Mouse (Mus musculus) CD4-positive helper T cell, adult 2 months (primary cell): ENCODE data around the gene Cpa2.

ENCODE experiments used
- DNase-seq: peaks from one replicate; pipeline ENCODE4 v3.0.0-alpha.2; 2012; ENCODE audit warnings: low read depth, missing footprints, low spot score

The Cpa2 gene

DNA sequence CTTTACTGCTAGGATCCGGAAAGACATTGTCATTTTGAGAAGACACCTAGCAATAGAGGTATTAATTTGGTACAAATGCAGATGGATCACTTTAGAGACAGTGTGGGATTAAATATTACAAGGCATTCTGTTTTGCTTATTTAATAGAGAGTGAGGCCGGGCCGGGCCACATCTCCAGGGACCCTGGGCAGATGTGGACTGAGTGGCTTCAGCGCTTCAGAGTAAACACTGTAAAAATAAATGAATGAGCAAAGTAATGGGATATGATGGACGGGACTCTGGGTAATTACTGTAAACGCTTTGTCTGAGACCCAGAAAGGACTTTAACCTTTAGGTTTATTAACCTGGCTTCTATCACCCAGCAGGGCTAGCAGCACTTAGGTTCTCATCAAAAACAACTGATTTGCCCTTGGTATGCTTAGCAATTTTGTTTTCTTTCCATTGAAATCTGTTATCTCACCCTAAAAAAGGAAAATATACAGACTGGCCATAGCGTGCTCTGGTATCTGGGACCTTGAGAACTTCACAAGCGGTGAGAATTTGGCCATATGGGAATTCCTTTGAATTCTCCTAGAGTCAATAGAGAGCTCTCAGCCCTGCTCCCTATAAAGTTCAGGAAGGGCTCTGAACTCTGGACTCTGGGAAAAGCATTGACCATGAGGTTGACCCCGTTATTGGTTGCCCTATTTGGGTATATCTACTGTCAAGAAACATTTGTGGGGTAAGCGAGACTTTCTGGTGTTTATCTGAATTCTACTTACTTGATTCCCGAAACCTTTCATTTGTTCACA is at the start of gene Cpa2:
Gene Cpa2, plus strand, starts transcription at position 574 of the 791 bp plus-strand sequence.
- DNase-seq = no peak

DNA sequence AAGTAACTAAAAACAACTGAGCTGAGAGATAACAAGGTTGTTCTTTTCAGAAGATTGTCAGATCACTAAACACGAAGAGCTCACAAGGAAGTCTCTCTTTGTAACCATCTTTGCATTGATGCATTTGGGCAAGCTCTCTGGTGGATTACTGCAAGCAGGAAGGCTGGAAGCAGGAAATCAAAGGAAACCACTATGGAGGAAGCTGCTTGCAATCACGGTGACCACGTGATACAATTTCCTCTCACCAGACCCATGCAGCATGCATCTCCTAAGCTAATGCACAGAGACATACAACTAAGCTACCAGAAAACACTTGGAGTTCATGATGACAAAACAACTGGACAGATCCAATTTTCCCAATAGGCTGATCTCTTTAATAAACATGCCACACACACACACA is 42.3 kb upstream of the Cpa2 start:
- DNase-seq = peak; percentile 48

DNA sequence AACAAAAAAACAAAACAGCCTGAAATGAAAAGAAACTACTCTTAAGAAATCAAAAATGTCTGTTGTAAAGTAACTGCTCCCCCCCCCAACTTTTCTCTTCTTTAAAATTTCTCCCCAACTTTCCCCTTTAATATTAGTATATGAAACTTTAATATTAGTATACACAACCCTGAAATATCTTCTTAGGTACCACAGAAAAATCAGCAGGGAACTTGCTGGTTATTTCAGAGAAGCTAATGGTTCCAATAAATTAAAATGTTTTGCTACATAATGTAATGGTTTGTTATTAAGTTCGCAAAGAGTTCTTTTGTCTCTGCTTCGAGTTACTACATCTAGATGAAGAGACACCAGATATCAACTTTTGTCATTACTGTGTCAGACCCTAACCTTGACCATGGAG is 32.6 kb upstream of the Cpa2 start:
- DNase-seq = no peak

DNA sequence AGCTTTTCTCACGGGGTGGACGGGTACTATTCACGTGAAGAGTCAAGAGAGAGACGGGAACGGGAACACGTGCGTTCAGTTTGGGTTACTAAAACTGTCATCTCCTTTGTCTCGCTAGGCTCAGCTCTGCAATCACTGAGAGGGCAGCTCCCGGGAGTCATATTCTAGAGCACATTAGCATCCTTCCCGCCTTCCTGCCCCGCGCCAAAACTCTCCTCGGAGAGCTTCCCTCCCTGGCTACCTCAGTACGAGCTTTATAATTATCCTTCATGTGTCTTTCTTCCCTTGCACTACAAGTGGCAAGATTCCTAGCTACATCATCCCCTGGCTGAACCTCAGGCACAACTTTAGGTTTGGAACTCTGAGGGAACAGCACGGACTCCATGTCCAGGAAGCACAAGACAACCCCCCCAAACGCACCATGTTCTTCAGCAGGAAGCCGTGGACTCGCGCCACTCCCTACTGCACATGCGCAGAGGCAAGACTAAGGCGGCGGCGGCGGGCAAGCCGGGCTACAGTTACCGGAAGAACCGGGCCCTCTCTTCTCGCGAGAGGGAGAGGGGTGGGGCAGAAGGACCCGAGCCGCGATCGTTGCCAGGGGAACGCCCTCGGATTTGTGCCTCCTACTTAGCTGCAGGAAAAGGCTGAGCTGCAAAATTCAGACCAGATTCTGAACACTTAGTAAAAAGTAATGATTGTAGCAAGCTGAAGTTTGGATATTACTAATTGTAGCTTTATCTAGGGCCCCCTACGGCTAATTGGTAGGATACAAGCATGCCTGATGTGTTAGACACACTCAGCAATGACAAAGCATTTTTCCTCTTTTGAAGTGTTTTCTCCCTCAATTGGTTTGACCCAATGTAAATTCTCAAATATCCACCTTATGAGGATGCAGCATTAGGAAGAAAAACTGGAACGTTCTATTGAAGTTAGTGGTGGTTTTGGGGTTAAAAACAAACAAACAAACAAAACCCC is 31.8 kb upstream of the Cpa2 start, which contains the start of the genes Tmem209 and Ssmem1:
Gene Tmem209, minus strand, starts transcription at position 519 of the 975 bp plus-strand sequence.
Gene Ssmem1, plus strand, starts transcription at position 585 of the 975 bp plus-strand sequence.
- peak; percentile 98 for DNase-seq

DNA sequence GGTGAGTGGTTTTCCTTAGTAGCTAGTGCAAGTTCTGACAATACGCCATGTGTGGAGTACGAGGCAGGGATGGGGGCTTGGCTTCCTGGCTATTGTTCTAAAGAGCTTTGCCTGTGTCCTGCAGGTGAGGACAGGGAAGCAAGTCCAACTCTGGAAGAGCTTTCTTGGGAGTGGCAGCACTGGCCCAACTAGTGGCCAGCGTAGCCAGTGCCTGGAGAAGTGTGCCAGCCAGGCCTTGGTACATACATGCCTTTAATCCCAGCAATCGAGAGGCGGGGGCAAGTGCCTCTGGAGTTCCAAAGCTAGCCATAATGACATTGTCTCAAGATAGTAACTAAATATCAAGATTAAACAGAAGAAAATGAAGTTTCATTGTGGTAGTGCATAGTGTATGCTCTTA is 31.1 kb upstream of the Cpa2 start:
- no peak for DNase-seq

DNA sequence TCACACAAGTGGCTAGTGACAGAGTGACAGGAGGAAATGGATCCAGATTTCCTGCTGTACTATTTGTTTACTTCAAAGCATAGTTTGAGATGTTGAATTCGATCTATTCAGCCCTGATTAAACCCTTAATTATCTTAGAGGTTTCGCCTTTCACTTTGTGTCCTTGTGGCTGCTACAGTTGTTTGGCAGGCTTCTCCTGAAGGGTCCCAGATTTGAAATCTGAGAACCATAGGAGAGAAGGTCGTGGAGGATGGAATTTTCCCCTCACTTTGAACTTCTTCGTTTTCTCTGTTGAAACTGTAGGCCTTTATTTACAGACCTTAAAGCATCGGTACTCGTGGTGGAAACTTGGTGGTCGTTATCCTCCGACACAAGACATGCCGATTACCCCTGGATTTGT is 27.1 kb upstream of the Cpa2 start:
- DNase-seq = no peak

DNA sequence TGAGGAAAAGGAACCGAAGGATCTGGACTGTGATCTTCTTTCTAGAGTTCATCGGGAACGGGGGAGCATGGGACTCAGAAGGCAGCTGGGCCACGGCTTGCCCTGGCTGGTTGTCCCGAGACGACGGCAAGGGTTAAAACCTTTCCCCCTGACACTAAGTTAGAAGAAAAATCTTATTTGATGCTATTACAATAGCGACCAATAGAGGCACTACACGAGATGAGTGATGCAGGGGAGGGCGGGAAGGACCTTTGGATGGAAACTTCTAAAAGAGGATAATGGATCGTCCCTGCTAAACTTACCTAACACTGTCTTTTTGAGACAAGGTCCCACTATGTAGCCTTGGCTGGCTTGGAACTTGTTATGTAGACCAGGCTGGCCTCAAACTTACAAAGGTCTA is 21.0 kb upstream of the Cpa2 start:
- no peak for DNase-seq

DNA sequence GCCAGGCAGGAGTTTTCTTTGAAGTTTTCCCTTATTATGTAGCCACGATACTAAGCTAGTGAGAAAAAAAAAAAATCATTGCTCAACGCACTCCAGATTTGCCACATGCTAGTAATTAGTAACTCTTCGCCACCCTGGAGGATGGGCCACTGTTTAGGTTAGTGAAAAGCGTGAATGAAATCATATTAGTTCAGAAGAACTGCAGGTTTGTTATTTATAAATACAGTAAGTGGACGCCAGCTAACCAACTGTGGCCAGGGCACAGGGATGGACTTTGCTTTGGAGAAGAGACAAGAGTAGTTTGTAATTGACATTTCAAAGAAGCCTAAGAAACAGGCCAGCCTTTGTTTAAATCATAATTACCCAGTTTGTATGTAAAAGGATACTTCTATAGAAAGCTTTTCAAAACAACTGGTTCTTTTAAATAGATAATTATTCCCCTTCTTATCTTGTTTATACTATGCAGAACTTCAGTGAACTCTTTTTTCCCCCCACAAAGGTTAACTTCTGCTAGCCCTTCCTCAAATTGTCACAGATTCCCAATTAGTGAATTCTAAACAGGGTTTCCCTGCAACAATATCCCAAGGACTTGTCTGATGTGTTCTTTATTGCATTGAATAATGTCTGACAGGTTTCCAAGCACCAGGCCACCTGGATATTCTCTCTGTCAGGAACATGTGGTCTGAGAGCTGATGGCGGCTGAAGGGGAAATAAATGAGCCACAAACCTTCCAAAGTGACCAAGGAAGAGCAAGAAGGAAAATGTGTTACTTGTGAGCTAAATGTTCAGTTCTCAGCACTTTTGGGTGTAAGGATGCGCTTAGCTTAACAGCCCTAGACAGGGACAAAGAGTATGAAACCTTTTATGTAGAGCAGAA is 15.7 kb upstream of the Cpa2 start:
- DNase-seq = no peak

DNA sequence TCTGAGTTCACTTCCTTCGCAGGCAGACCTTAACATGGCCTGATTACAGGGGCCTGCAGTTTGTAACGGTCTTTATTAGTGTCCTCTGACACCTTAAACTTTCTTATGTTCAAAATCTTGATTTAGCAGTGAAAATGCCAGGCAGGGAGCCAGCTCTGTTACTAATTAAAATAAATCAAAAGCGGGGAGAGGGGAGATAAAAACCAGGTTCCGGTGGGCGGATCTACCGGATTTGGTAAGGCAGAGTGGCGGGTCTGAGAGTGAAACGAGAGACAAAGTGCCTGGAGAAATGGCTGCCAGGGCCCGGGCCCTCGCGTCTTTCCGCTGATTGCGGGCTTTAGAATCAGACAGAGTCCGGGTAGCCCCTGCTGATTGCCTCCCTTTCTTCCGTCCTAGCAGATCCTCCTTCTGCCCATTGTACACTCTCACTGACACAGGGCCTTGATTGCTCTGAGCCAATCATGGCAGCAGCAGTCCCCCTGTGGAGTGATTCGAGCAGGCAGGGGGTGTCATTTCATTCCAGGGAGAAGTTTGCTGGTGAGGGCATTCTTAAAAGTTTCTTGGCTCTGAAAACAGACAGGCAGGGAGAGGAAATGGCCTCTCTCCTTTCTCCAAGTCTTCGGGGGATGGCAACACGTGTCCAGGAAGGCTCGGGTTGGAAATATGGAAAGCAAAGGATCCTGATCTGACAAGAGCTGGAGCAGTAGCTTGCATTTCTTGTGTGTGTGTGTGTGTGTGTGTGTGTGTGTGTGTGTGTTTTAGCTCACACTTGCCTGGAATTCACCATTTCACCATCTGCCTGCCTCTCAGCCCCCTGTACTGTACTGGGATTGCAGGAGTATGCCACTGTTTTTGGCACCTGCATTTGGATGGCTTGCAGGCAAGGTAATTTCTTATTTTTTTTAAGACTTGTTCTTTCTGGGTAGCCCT is 14.5 kb upstream of the Cpa2 start:
- DNase-seq = no peak

DNA sequence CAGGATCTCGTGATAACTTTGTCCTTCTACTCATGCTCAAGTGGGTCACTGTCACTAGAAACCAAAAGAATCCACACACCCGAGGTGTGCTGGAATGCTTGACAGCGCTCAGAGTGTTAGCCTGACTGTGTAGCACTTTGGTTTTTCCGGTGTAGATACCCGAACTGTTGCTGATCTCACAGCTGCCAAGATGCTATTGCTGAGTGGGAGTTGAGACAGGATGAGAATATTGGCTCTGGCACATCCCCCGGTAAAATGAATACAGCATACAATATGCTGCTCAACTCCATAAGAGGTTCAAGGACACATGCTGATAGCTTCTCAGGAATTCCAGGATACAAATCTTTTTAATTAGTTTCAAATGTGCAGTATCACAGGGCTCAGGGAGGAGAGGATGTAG is 12.6 kb upstream of the Cpa2 start:
- DNase-seq = no peak

DNA sequence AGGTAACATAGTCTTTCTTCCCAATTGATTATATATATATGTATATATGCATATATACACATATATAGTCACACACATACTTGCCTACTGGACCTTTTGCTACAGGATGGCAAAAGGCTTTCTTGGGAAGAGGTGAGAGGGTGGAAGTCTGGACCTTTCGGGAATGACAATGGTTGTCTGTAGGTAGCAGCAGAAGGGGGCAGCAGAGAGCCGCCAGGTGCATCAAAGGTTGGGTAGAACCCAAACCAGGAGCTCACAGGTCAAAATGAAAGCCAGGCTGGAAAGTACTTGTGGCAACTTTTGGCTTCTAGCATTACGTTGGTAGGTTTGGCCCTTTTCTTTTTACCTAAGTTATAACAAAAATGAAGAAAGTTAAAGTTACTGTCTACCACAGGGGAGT is 6.0 kb upstream of the Cpa2 start:
- DNase-seq = peak; percentile 13

DNA sequence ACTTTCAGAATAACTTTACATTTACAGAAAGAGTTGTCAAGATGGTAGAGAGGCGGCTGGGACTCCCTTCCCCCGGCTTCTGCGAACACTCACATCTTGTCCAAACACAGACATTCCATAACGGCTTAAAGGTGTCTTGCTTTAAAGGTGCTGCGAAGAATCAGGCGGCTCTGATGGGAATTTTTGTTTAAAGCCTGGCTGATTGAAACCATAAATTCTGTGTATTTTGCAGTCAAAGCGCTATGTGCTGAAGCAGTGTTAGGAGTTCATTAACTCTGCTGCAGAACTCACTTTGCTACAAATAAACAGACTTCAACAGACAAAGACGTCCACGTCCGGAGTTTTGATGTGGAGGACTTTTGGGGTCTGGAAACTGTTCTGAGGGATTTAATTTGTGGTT is 3.1 kb upstream of the Cpa2 start:
- no peak for DNase-seq

DNA sequence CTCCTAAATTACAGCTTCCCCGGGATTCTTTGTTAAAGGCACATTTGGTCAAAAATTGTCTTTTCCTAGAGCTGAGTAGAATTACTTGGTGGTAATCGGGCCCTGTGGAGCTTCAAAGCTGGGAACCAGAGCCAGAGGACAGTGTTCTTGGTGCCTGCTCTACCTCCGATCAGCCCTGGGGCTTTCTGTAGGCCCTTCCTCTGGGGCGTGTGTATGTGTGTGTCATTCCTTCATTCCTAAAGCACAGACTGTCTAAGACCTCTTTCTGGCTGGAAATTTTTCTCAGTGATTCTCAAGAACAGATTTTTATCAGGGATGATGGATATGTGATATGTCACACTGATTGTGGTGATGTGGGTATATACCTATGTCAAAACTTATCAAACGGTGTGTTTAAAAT is 2.6 kb upstream of the Cpa2 start:
- DNase-seq = no peak

DNA sequence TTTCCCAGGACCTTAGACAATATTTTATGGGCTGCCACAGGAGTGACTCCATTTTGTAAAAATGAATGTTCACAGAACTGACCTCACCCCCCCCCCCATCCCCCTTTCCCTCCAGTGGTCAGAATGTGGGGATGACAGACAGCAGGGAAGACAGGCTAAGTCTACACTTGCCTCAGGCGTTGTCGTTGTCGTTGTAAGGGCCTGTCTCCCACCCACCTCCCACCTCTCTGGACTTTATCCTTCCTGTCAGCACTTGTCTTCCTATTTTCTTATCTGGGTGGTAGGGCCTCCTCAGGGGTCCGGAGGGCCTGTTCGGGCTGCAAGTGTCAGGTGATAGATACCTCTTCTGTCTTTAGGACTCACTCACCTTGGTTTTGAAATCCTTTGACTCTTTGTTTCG is 895 bp downstream of the Cpa2 start:
- DNase-seq = no peak

DNA sequence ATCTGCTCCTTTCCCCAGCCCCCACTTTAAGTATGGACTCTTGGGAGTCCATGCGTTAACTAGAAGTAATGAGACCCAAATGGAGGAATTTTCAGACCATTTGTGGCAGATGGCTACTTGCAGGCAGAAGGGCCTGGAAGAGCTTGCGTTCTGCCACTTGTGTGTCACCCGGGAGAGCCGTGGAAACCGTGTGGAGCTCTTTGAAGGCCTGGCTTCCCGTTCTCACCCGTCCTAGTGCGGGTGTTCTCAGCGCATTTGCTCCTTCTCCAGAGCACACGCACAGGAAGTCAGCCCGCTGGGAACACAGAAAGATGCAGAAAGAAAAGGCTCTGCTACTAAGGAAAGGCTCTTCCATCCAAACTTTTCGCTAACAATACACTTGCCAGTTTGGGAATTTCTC is 1.7 kb downstream of the Cpa2 start:
- no peak for DNase-seq

DNA sequence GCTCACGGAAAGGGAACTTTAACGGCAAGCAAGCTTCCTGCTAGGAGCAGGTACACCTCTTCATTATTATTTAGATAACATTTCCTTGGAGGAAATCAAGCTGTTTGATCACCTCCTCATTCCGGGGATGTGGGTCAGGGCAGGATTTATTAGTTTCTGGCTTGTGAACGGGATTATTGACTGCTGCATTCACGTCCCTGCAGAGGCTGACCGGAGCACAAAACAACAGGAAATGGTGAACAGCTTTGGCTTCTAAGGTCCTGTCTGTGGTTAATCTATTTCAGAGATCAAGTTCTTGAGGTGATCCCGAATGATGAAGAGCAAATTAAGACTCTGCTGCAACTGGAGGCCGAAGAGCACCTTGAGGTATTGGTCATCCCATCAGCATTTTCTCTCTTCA is 2.5 kb downstream of the Cpa2 start:
- DNase-seq = no peak

DNA sequence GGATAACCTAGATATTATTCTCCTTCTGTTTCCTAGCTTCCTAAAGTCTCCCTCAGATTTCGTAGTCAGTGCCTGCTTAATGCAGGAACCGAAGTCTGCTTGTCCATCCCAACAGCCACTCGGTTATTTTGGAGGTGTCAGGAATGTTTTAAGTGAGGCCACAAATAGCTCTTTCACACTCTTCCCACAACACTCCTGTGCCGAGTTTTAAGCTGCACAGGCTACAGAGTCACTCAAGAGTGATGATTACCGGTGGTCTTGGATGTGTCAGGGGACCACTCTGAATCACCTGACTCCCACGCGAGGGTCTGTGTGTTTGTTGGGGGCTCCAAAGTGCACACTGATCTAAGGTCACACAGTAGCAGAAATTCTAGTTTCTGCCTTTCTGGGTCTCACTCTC is 4.3 kb downstream of the Cpa2 start:
- no peak for DNase-seq

DNA sequence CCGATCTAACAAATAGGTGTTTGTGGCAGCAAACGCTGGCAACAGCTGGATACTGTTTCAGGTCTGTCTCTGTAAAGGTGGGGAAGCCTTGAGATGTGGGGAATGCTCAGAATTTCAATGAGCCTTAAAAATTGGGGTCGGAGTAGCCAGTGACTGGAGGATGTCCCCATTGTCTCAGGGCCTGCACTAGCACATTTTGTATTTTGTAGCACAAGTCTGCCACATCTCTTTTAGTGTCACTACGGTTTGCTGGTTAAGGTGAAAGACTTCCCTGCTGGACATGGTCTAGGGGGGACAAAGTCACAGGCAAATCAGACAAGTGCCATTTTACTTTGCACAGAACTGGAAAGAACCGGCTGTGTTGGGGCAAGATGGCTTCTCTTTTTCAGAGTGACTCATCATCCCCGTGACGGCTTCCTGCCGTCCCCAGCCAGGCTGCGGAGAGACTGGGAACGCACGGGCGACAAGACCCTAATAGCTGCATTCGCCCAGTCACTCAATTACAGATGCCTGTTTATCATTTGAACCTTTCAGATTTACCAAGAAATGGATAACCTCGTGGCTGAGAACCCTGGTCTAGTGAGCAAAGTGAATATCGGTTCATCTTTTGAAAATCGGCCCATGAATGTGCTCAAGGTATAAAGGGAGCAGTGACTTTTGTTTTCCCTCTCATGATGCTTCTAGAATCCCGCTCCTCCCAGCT is 5.3 kb downstream of the Cpa2 start:
- peak; percentile 52 for DNase-seq

DNA sequence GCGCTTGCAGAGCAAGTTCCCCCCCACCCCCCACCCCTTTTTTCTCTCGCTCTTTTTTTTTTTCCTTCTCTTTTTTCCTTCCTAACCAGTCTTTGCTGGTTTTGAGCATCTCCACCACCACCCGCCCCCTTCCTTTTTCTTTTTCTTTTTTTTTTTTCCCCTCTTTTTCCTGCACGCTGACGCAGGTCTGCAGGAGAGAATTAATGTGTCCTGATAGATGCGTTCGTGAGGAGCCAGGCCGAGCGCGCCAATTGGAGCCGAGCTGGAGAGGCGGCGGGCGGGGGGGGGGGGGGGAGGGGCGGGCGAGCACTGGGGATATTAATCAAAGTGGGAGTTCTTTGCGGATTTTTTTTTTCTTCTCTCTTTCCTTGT is 5.9 kb downstream of the Cpa2 start:
- no peak for DNase-seq
